Mouse (Mus musculus): ENCODE results near the gene Gm20479.

Gm20479 gene

GRCm38 (mm10) chr7:27367976-27368375, 10.8 kb upstream of the Gm20479 start:
- peak; percentile 24 for DNase-seq (ENCODE audit: low read depth, low spot score)

GRCm38 (mm10) chr7:27366082-27366844, 9.0 kb upstream of the Gm20479 start:
- DNase-seq (ENCODE audit: low read depth, low spot score): no peak

- no peak for DNase-seq (ENCODE audit: low read depth, low spot score)
Measured at GRCm38 (mm10) chr7:27364379-27364778, 7.2 kb upstream of the Gm20479 start.

GRCm38 (mm10) chr7:27361283-27361946, 4.2 kb upstream of the Gm20479 start:
- peak; percentile 97 for DNase-seq (ENCODE audit: low read depth, low spot score)

- no peak for DNase-seq (ENCODE audit: low read depth, low spot score)
Measured at GRCm38 (mm10) chr7:27360749-27361148, 3.5 kb upstream of the Gm20479 start.

GRCm38 (mm10) chr7:27359706-27360358, 2.6 kb upstream of the Gm20479 start:
- no peak for DNase-seq (ENCODE audit: low read depth, low spot score)

- DNase-seq (ENCODE audit: low read depth, low spot score): no peak
Measured at GRCm38 (mm10) chr7:27359162-27359561, 1.9 kb upstream of the Gm20479 start.

- DNase-seq (ENCODE audit: low read depth, low spot score): peak; percentile 71
Measured at GRCm38 (mm10) chr7:27357595-27357978, 368 bp upstream of the Gm20479 start.

- DNase-seq (ENCODE audit: low read depth, low spot score): no peak
Measured at GRCm38 (mm10) chr7:27356248-27356647, 971 bp downstream of the Gm20479 start.

GRCm38 (mm10) chr7:27355745-27356240, 1.4 kb downstream of the Gm20479 start, which contains the start of gene Shkbp1:
Gene Shkbp1, minus strand, starts transcription at chr7:27356019.
- DNase-seq (ENCODE audit: low read depth, low spot score): peak; percentile 93

- no peak for DNase-seq (ENCODE audit: low read depth, low spot score)
Measured at GRCm38 (mm10) chr7:27355261-27355660, 2.0 kb downstream of the Gm20479 start.

- no peak for DNase-seq (ENCODE audit: low read depth, low spot score)
Measured at GRCm38 (mm10) chr7:27354783-27355182, 2.4 kb downstream of the Gm20479 start.

GRCm38 (mm10) chr7:27354144-27354543, 3.1 kb downstream of the Gm20479 start:
- DNase-seq (ENCODE audit: low read depth, low spot score): no peak

GRCm38 (mm10) chr7:27345444-27345843, 11.8 kb downstream of the Gm20479 start:
- DNase-seq (ENCODE audit: low read depth, low spot score): no peak

GRCm38 (mm10) chr7:27342595-27342994, 14.6 kb downstream of the Gm20479 start:
- no peak for DNase-seq (ENCODE audit: low read depth, low spot score)

- no peak for DNase-seq (ENCODE audit: low read depth, low spot score)
Measured at GRCm38 (mm10) chr7:27339519-27339918, 17.7 kb downstream of the Gm20479 start.

- no peak for DNase-seq (ENCODE audit: low read depth, low spot score)
Measured at GRCm38 (mm10) chr7:27339114-27339513, 18.1 kb downstream of the Gm20479 start.

- peak; percentile 57 for DNase-seq (ENCODE audit: low read depth, low spot score)
Measured at GRCm38 (mm10) chr7:27337175-27337853, 19.9 kb downstream of the Gm20479 start, which contains the start of gene Ltbp4. Gene Ltbp4, minus strand, starts transcription at chr7:27337692.

- DNase-seq (ENCODE audit: low read depth, low spot score): peak; percentile 84
Measured at GRCm38 (mm10) chr7:27335928-27336823, 21.0 kb downstream of the Gm20479 start.

GRCm38 (mm10) chr7:27335011-27335720, 22.1 kb downstream of the Gm20479 start:
- DNase-seq (ENCODE audit: low read depth, low spot score): no peak

All from CD4-positive helper T cell, adult 2 months (primary cell).